Mouse (Mus musculus) heart, postnatal 10 days (tissue): ENCODE results near the gene Zfp385b. TPM values are rescaled to one million over a fixed set of nuclear protein-coding genes. Genes with fewer than 3 reads are reported as not detected.
"Not testable (repeated sequence)": the region's sequence is repeated elsewhere in the genome, so short reads cannot be mapped to it uniquely, and the experiment has no call there.

Experiments used
- DNase-seq, 2 experiments: peaks; one replicate each; pipeline ENCODE4 v3.0.0; 2021
- intact Hi-C: fragments of 180-260 bp; cut with DNase I; formaldehyde crosslinking; loops from one replicate; pipeline ENCODE4 v1.15.1; 2025
- total RNA-seq, 2 experiments: library from RNA; stranded (reverse); gene quantifications; 2 replicates each; pipeline ENCODE4 v1.2.3; 2021

Zfp385b gene
- total RNA-seq, 2 experiments from 2014 or later, result 6.7 to 7.1 TPM

DNA sequence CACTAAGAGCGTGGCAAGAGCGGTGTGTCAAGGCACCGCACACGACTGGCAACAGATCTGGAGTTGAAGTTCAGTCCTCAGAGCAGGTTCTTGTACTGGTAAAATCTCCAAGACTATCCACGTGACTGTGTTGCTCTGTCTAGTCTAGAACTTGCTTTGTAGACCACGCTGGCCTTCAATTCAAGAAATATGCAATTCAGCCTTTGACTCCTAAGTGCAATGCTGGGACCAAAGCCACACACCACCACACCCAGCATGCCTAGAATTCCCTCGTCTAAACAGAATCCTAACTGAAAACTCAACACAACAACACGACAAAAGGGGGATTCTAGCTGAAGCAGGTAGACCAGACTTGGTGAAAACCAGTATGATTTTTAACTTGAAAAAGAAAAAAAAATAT, 332.3 kb downstream of the Zfp385b start:
- no peak for DNase-seq
- intact Hi-C loops, result no loop called here

DNA sequence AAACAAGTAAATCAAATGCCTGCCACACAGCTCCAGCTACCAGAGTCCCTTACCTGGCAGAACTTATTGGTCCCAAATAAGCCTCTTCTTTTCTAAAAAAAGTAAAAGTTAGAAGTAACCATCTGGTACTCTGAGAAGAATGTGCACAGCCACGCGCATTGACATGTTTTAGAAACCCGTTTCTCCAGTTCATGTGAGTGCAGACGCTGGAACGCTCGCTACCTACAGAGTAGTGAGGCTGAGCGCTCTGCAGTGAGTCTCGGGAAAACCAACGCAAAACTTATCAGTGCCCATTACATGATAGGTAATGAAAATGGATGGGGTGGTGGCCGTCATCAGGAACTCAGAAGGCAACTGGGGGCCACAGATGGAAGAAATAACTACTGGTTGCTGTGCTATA, 338.2 kb downstream of the Zfp385b start:
- intact Hi-C loops, result no loop called here
- DNase-seq, result no peak

DNA sequence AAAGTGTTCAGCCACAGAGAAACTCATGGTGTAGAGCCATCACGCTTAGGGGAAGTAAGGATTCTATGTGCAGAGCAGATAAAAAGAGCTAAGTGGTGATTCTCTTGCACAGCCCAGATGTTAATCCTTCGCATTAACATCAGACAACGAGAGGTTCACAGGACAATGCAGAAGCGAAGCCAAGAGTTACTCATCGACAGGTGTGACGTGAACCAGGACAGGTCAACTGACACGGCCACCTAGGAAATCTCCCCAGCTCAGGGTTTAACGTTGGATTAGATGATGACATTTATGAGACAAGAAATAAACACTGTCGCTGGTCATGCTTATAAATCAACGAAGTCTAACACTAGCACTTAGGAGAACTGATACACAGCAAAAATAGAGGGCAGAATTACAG, 341.9 kb downstream of the Zfp385b start:
- DNase-seq, result no peak
- intact Hi-C loops, result no loop called here

DNA sequence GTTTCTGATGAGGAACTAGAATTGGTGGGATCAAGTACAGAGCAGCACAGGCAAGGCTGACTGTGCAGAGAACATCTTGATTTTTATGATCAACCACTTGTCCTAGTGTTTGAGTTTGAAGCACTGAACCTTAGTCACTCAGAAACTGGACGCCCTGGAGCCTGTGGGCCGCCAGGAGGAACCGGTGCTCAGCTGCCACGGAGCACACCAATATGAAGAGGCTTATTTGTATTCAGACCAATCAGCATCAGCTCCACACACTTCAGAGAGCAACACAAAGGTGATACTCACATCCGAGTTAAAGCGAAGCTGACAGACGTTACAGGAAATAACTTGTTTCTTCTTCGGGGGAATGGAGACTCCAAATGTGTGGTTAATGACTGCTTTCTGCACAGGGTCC, 343.0 kb downstream of the Zfp385b start:
- DNase-seq, result no peak

DNA sequence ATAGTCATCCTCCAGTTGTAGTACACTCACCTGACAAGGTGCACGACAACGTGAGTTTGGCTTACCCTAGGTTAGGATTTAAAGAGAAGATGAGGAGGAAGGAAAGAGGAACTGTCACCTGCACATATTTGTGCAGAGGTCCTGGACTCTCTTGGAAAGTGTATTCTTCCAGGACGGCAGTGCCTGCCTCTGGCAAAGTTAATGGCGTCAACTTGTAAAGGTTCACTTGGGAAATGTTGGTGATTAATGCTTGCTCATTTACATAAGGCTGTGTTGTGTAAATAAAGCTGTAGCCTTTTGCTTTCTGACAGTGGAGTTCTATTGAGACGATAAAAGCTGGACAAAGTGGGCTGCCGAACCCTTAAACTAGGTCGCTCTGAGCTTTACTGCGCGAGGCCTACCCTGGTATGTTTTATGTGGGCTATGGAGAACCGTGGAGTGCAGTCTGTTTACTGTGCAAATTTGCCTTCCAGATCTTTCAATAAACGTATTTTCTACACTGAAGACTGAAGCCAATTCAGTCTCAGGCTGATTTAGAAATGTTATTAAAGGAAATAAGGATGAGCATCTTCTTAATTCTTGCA, 347.1 kb downstream of the Zfp385b start:
- intact Hi-C loops, result no loop called here
- no peak for DNase-seq

More for the DNA sequence above, 343.0 kb downstream of the Zfp385b start:
- intact Hi-C loops, result no loop called here

GRCm38 (mm10) chr2:77470716-77471115, 348.7 kb downstream of the Zfp385b start:
- no peak for DNase-seq
- intact Hi-C loops, result no loop called here

- DNase-seq, result no peak
- intact Hi-C loops, result no loop called here
Observed at GRCm38 (mm10) chr2:77461413-77461812, 358.0 kb downstream of the Zfp385b start.

- no peak for DNase-seq
- intact Hi-C loops, result no loop called here
Observed at GRCm38 (mm10) chr2:77460011-77460410, 359.4 kb downstream of the Zfp385b start.

GRCm38 (mm10) chr2:77458431-77458830, 361.0 kb downstream of the Zfp385b start:
- DNase-seq, result no peak
- intact Hi-C loops, result no loop called here

GRCm38 (mm10) chr2:77457120-77457519, 362.3 kb downstream of the Zfp385b start:
- intact Hi-C loops, result no loop called here
- DNase-seq, result no peak

DNA sequence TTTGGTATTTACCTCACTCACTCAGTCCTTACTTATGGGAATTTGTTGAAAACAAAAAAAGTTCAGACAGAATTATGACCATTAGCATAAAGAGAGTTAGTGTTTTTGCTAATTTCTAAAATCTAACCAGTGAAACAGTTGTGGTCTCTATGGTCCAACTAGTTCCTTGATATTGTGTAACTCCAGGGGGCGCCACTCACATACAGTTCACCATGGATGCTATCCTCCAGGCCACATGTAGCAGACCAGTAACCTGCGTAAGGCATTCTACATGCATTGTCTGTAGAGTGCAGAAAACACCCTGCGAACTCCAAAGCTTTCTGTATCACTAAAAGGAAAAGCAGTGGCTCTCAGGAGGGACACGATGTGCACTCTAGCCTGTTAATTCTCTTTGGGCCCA, 362.8 kb downstream of the Zfp385b start:
- intact Hi-C loops, result loop anchor here (1.0 kb wide), 1 partner anchor 253 kb away; no protein-coding TSS in a partner anchor
- peak; percentile 65 to 77 for DNase-seq

GRCm38 (mm10) chr2:77454341-77454937, 365.0 kb downstream of the Zfp385b start:
- intact Hi-C loops, result no loop called here
- peak; percentile 22 to 35 for DNase-seq

GRCm38 (mm10) chr2:77453786-77454185, 365.7 kb downstream of the Zfp385b start:
- intact Hi-C loops, result no loop called here
- DNase-seq, result peak in 1 of 2 experiments; percentile 8

- DNase-seq, intact Hi-C loops: not testable (repeated sequence)
Observed at GRCm38 (mm10) chr2:77450017-77450416, 369.4 kb downstream of the Zfp385b start.

DNA sequence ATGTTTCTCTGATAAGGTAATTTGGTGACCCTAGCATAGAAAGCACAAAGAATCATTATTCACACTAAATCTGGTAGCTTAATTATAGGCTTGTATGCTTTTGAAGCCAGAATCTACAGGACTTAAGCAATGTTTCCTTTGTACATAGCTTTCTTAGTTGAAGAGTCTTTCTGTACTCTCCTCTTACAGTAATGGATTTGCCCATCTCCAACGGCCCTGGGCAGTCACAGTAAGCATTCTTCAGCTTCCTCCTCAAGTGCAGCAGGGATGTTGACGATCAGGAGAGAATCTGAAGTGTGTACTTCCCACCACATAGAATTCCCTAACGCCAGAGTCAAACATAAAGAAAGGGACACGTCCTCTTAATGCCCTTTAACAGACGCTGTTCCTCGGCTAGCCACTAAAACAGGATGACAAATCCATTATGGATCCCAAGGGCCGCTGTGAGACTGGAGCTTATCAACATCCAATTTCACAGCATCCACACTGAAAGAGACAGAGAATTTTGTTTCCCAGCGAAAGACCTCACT, 370.4 kb downstream of the Zfp385b start:
- DNase-seq, result no peak

DNA sequence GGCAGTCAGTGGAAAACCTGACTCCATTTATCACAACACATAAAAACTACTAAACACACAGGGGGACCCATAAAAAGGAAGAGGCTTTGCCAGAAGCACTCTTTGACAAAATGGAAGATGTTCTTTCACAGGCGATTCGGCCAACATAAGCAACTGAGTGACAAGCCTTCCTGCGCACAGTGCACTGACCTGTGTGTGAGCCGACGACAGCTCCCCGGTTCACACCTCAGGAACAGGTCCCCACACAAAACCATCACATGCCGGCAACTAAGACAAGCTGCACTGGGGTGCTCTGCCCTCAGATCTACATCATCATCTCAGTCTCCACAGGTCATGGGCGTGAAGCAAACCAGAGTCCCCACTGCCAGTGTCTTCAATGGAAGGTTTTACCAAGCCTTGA, 375.2 kb downstream of the Zfp385b start:
- DNase-seq, result no peak
- intact Hi-C loops, result no loop called here

More for the DNA sequence above, 370.4 kb downstream of the Zfp385b start:
- intact Hi-C loops, result no loop called here

GRCm38 (mm10) chr2:77440591-77440990, 378.8 kb downstream of the Zfp385b start:
- intact Hi-C loops, result no loop called here

DNA sequence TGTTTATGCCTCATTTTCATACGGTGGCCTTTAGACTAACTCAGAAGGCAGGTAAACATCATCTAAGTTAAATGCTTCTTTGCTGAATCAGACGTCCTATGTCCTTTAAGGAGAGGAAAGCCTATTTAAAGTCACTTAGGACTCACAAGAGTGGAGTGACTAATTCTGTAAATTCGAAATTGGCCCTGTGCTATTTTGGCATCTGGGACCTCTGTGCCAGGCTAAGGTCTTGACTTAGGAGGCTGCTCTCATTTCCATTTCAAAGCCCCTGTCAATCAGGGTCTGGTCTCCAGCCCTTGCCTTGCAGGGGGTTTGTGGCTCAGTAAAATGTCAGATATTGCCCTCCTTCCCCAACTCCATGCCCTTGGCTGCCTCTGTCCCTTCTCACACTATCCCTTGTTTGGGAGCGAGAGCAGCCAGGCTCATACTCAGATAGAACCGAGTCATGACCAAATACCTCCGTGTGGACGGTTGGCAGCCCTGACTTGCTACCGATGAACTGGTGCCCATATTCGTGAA, 383.1 kb downstream of the Zfp385b start:
- intact Hi-C loops, result no loop called here
- peak in 1 of 2 experiments; percentile 8 for DNase-seq

More at GRCm38 (mm10) chr2:77440591-77440990, 378.8 kb downstream of the Zfp385b start:
- DNase-seq, result no peak

DNA sequence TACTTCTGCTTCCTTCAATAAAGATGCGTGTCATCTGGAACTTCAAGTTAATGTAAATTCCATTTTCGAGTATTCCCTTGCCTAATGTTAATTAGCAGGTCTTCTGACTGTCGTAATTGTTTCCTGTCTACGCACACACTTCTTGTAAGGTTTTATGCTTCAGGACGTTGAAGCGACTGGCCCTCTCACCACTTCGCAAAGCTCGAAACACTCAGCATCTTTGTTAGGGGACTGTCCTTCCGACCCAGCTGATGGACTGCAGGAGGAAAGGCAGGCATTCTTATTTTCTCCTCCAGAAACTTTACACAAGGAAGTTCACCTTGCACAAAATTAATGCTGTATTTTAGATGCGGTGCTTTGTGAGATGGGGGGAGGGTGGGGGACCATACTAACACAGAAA, 400.0 kb downstream of the Zfp385b start:
- DNase-seq, result no peak
- intact Hi-C loops, result no loop called here

DNA sequence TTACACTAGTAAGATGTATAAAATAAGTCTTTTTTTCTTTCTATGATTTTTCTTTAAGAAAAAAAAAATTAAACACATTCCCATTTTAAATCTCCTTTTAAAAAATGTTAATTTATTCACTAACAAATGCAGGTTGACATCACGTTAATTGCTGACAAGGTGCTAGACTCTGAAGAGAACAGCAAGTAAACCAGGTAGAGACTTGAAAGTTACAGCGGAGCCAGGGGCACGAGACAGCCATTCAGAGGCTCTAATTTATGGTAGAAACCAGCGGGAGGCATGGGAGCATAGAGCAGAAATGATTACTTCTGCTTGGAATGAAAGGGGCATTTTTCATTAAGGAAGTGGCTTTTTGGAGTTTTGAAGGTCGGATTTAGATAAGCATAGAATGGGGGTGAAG, 401.4 kb downstream of the Zfp385b start:
- intact Hi-C loops, result no loop called here

GRCm38 (mm10) chr2:77412171-77412570, 407.3 kb downstream of the Zfp385b start:
- intact Hi-C loops, result no loop called here
- no peak for DNase-seq

More for the DNA sequence above, 401.4 kb downstream of the Zfp385b start:
- DNase-seq, result no peak

GRCm38 (mm10) chr2:77411612-77412011, 407.8 kb downstream of the Zfp385b start:
- intact Hi-C loops, result no loop called here
- DNase-seq, result no peak
